Mouse (Mus musculus): ENCODE results near the gene Hist1h4f. TPM values are rescaled to one million over a fixed set of nuclear protein-coding genes. Genes with fewer than 3 reads are reported as not detected.

The Hist1h4f gene
- polyA plus RNA-seq, 1 experiment from 2014 or later = 0.95 TPM

GRCm38 (mm10) chr13:23516822-23517602 lies 34.4 kb downstream of the Hist1h4f start:
- Histone ChIP-seq H3K9me3 (replicated peaks) (no peaks in the 10 kb centered on the region), H3K4me2 (peak overlapping the region; percentile 80), H3K4me3 (peak overlapping the region; percentile 59), H3K4me1 (replicated peaks) (0 out of 2 replicates have a peak, but pooled peaks cover 8% of the 10 kb centered on the region), H3K36me3 (no peaks in the 10 kb centered on the region), H3K27me3 (replicated peaks) (no peaks in the 10 kb centered on the region), H3K9ac (no peak overlapping the region), H3K27ac (ENCODE audit: poor library complexity, severe bottlenecking) (peak overlapping the region; percentile 70)
- ATAC-seq (ENCODE audit: insufficient number of reproducible peaks, low FRiP score) = peak; percentile 60
- WGBS = under 1% methylated on average over 19 of the region's 19 CpGs

GRCm38 (mm10) chr13:23515826-23516620 lies 35.4 kb downstream of the Hist1h4f start:
- Histone ChIP-seq H3K27me3 (replicated peaks) (no peaks in the 10 kb centered on the region), H3K36me3 (no peaks in the 10 kb centered on the region), H3K9ac (peak overlapping the region; percentile 43; the same call in 1 of the 2 replicates), H3K27ac (ENCODE audit: poor library complexity, severe bottlenecking) (no peak overlapping the region), H3K9me3 (replicated peaks) (no peaks in the 10 kb centered on the region), H3K4me3 (peak overlapping the region; percentile 40), H3K4me1 (replicated peaks) (0 out of 2 replicates have a peak, but pooled peaks cover 8% of the 10 kb centered on the region), H3K4me2 (peak overlapping the region; percentile 64)
- 48% methylated on average over 15 of the region's 15 CpGs for WGBS
- ATAC-seq (ENCODE audit: insufficient number of reproducible peaks, low FRiP score) = no peak

DNA sequence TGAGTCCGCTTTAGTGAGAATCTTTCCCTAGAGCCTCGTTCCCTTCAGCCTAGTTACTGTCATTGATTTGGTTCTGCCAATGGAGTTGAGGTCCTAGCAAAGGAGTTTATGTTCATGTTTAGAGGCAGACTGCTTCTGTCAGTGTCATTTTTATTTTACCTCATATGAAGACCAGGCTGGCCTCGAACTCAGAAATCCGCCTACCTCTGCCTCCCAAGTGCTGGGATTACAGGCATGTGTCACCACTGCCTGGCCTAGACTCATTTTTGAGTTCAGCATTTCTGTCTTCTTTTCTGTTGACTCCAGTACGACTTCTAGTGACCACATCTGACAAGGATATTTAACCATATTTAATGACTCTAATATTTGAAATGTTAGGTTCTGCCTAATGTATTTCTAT lies 36.2 kb downstream of the Hist1h4f start:
- no peak overlapping the region for H3K27ac ChIP-seq (ENCODE audit: poor library complexity, severe bottlenecking)
- H3K9me3 ChIP-seq (replicated peaks) = no peaks in the 10 kb centered on the region
- no peaks in the 10 kb centered on the region for H3K36me3 ChIP-seq
- no peaks in the 10 kb centered on the region for H3K27me3 ChIP-seq (replicated peaks)
- WGBS = 76% methylated on average over 5 of the region's 5 CpGs
- no peak overlapping the region for H3K4me3 ChIP-seq
- no peak for ATAC-seq (ENCODE audit: insufficient number of reproducible peaks, low FRiP score)
- no peak overlapping the region for H3K9ac ChIP-seq
- no peak overlapping the region for H3K4me2 ChIP-seq
- H3K4me1 ChIP-seq (replicated peaks) = peaks cover 14% of the 10 kb centered on the region

DNA sequence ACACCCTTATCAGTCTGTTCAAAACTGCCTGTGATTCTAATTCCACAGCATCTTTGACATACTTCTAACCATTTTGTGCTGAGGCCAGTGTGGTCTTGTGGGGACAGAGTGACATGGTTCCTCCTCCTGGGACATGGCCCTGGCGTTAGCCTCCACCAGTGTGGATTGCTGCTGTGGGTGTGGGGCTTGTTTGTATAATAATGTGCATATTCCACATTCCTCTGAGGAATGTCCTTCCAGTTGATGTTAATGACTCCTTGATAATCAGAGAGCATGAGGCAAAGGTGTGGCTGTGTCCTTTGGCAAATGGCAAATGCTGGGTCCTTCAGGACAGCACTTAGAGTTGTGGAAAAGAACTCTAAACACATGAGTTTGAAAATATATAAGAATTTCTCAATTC lies 37.9 kb downstream of the Hist1h4f start:
- H3K4me2 ChIP-seq = no peak overlapping the region
- H3K27ac ChIP-seq (ENCODE audit: poor library complexity, severe bottlenecking) = no peak overlapping the region
- WGBS = 95% methylated on average over 1 of the region's 1 CpGs
- H3K9me3 ChIP-seq (replicated peaks) = no peaks in the 10 kb centered on the region
- ATAC-seq (ENCODE audit: insufficient number of reproducible peaks, low FRiP score) = no peak
- H3K4me3 ChIP-seq = no peak overlapping the region
- H3K36me3 ChIP-seq = no peaks in the 10 kb centered on the region
- H3K9ac ChIP-seq = no peak overlapping the region
- no peaks in the 10 kb centered on the region for H3K27me3 ChIP-seq (replicated peaks)
- peaks cover 15% of the 10 kb centered on the region for H3K4me1 ChIP-seq (replicated peaks)

DNA sequence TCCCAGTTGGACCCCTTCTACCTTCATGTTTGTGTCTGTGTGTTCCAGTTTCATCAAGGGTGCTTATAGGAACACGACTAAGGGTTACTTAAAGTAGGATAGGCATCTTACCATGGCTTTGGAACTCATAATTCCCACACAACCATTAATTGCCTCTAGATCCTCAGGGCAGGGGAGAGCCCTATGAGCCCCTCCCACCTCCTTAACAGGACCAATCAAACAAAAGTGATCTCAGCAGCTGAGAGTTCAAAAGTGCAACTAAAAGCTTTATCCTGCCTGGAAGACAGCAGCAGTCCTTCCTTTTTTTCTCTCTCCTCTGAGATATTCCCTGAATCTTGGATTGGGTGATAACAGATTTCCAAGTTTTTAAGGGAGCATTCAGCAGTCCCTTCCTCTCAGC lies 41.3 kb downstream of the Hist1h4f start:
- ATAC-seq (ENCODE audit: insufficient number of reproducible peaks, low FRiP score) = no peak
- Histone ChIP-seq H3K27me3 (replicated peaks) (no peaks in the 10 kb centered on the region), H3K9ac (no peak overlapping the region), H3K4me1 (replicated peaks) (peaks cover 29% of the 10 kb centered on the region), H3K4me3 (no peak overlapping the region), H3K9me3 (replicated peaks) (no peaks in the 10 kb centered on the region), H3K27ac (ENCODE audit: poor library complexity, severe bottlenecking) (no peak overlapping the region), H3K36me3 (no peaks in the 10 kb centered on the region), H3K4me2 (no peak overlapping the region)
- WGBS = 39% methylated on average over 1 of the region's 1 CpGs

DNA sequence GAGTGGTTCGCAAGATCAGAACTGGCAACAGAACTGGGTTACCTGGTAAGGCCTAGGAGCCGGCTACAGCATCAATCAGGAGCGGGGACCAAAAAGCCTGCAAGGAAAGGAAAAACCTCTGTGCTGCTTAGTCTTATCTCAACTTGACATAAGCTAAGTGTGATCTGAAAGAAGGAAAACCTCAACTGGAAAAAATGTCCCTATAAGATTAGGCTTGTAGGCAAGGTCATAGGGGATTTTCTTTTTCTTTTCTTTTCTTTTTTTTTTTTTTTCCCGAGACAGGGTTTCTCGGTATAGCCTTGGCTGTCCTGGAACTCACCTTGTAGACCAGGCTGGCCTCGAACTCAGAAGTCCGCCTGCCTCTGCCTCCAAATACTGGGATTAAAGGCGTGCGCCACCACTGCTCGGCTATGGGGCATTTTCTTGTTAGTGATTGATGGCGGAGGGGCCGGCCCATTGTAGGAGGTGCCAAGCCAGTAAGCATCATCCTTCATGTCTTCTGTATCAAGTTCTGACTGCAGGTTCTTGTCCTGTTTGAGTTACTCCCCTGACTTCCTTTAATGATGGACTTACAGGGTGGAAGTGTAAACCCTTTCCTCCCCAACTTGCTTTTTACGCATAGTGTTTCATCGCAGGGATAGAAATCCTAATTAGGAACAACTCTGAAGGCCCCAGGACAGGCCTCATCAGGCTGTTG lies 44.5 kb downstream of the Hist1h4f start:
- no peak overlapping the region for H3K9ac ChIP-seq
- 15% methylated on average over 14 of the region's 14 CpGs for WGBS
- H3K27me3 ChIP-seq (replicated peaks) = no peaks in the 10 kb centered on the region
- ATAC-seq (ENCODE audit: insufficient number of reproducible peaks, low FRiP score) = no peak
- H3K4me2 ChIP-seq = peak overlapping the region; percentile 79
- no peaks in the 10 kb centered on the region for H3K36me3 ChIP-seq
- peaks cover 37% of the 10 kb centered on the region for H3K4me1 ChIP-seq (replicated peaks)
- no peak overlapping the region for H3K27ac ChIP-seq (ENCODE audit: poor library complexity, severe bottlenecking)
- no peaks in the 10 kb centered on the region for H3K9me3 ChIP-seq (replicated peaks)
- peak overlapping the region; percentile 50 for H3K4me3 ChIP-seq

GRCm38 (mm10) chr13:23506351-23506750 lies 45.1 kb downstream of the Hist1h4f start:
- Histone ChIP-seq H3K4me2 (peak overlapping the region; percentile 79), H3K4me3 (peak overlapping the region; percentile 50), H3K27me3 (replicated peaks) (no peaks in the 10 kb centered on the region), H3K9ac (peak overlapping the region; percentile 71; the same call in 1 of the 2 replicates), H3K9me3 (replicated peaks) (no peaks in the 10 kb centered on the region), H3K36me3 (no peaks in the 10 kb centered on the region), H3K27ac (ENCODE audit: poor library complexity, severe bottlenecking) (no peak overlapping the region), H3K4me1 (replicated peaks) (peaks cover 38% of the 10 kb centered on the region)
- ATAC-seq (ENCODE audit: insufficient number of reproducible peaks, low FRiP score) = peak; percentile 58; the same call in 1 of the 2 replicates
- WGBS = 5% methylated on average over 13 of the region's 13 CpGs

DNA sequence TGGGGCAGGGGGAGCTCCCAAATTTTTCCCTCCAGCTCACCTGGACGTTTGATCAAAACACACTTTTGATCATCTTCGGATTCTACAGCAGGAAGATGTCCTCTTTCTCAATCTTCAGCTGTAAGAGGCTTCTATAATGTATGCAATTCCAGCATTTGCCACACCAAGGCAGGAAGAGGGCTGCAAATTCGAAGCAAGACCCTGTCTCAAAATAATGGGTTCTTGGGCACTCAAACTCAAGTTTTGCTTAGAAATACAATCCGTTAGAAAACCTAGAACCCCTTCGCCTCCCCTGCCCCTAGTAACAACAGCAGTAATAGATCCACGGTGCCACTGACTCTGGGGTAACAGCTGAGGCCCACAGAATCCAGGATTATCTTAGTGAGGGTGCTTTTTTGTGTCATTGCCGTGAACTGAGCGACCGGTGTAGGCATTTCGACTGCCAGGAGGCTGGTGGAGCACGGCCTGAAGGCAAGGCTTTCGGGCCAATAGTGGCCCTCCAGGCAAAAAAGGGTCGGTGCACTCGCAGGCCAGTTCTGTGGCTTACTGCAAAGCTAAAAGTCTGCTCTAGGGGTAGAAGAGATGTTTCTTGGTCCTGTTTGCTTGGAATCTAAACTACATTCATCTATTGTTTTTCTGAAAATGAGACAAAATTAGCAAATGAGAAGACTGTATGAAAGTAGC lies 45.6 kb downstream of the Hist1h4f start:
- Histone ChIP-seq H3K27me3 (replicated peaks) (no peaks in the 10 kb centered on the region), H3K4me2 (peak overlapping the region; percentile 79), H3K27ac (ENCODE audit: poor library complexity, severe bottlenecking) (peak overlapping the region; percentile 51; the same call in 1 of the 2 replicates), H3K4me1 (replicated peaks) (peaks cover 37% of the 10 kb centered on the region), H3K36me3 (no peaks in the 10 kb centered on the region), H3K4me3 (peak overlapping the region; percentile 50), H3K9ac (peak overlapping the region; percentile 71), H3K9me3 (replicated peaks) (no peaks in the 10 kb centered on the region)
- WGBS = 5% methylated on average over 14 of the region's 14 CpGs
- no peak for ATAC-seq (ENCODE audit: insufficient number of reproducible peaks, low FRiP score)

GRCm38 (mm10) chr13:23503797-23504196 lies 47.7 kb downstream of the Hist1h4f start:
- no peak for ATAC-seq (ENCODE audit: insufficient number of reproducible peaks, low FRiP score)
- WGBS = 1% methylated on average over 9 of the region's 9 CpGs
- no peak overlapping the region for H3K9ac ChIP-seq
- H3K36me3 ChIP-seq = no peaks in the 10 kb centered on the region
- H3K4me2 ChIP-seq = peak overlapping the region; percentile 29; the same call in 1 of the 2 replicates
- H3K27ac ChIP-seq (ENCODE audit: poor library complexity, severe bottlenecking) = no peak overlapping the region
- H3K9me3 ChIP-seq (replicated peaks) = no peaks in the 10 kb centered on the region
- H3K4me3 ChIP-seq = no peak overlapping the region
- H3K4me1 ChIP-seq (replicated peaks) = peaks cover 28% of the 10 kb centered on the region
- H3K27me3 ChIP-seq (replicated peaks) = no peaks in the 10 kb centered on the region

DNA sequence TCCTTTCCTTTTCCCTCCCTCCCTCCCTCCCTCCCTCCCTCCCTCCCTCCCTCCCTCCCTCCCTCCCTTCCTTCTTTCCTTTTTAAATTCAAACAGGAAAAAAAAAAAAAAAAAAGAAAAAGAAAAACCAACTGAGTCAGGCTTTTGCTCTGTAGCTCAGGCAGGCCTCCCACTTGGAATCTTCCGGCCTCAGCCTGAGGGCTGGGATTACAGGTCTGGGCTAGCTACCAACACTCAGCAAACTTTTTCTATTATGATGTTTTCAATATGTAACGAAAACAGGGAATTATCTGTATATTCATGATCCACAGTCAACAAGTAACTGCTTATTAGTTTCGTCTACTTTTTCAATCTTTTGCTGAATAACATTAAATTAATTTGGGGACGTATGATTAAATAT lies 48.5 kb downstream of the Hist1h4f start:
- Histone ChIP-seq H3K4me3 (no peak overlapping the region), H3K4me1 (replicated peaks) (peaks cover 28% of the 10 kb centered on the region), H3K36me3 (no peaks in the 10 kb centered on the region), H3K4me2 (no peak overlapping the region), H3K27me3 (replicated peaks) (no peaks in the 10 kb centered on the region), H3K27ac (ENCODE audit: poor library complexity, severe bottlenecking) (no peak overlapping the region), H3K9me3 (replicated peaks) (no peaks in the 10 kb centered on the region), H3K9ac (no peak overlapping the region)
- WGBS = 48% methylated on average over 4 of the region's 4 CpGs
- no peak for ATAC-seq (ENCODE audit: insufficient number of reproducible peaks, low FRiP score)

Measured in heart, embryonic 12.5 days (tissue).